8 mouse cellular contexts compared by ENCODE assay signal in the genomic region with DNA sequence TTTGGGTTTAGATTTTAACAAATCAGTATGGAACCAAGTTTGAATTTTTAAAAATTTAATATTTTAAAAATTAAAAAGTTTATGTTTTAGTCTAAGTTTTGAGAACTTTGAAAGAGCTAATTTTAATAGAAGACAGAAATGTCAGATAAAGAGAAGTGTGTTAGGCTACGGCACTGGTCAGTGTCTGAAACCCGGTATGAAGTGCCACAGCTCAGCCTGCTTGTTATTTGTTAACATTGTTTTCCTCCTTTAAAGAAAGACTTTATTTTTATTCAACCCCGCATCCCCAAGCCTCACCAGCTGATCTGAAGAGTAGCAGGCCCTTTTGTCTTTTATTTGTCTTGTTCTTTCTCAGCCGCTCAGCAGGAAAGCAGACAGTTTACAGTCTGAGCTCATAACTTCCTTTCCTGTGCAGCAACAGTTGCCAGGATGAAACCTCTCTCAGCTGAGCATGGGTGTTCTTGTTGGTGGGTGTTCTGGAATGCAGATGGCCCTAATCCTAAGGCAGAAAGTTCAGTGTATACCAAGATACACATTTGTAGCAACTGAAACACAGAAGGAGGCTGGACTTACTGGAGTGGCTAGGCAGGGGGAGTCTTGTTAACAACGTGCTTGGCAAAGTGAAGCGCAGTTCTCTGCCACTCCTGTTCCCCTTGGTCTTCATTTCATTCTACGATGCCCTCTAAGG. TPM values are rescaled to one million over a fixed set of nuclear protein-coding genes. Genes with fewer than 3 reads are reported as not detected.
A peak's percentile ranks its signal among the peaks of the same experiment; 100 is the strongest.
DNase-seq lines count a peak whose midpoint lies in the region; ATAC-seq and TF ChIP-seq lines count a peak whose summit lies in the region.

No protein-coding gene starts in this region.

- no peak overlapping the region for H3K4me2 ChIP-seq in forebrain, postnatal 0 days (ENCODE audit: low read depth)
- no peak overlapping the region for H3K4me2 ChIP-seq in intestine, embryonic 15.5 days (replicated peaks)
- no peak overlapping the region for H3K4me2 ChIP-seq in midbrain, embryonic 16.5 days (ENCODE audit: low read length)

- no peak for TF ChIP-seq CTCF in forebrain, postnatal 0 days (IDR thresholded peaks at IDR 0.05; ENCODE audit: low read depth)

- peaks cover 8% of the 10 kb centered on the region; the same call in 1 of the 2 replicates for H3K4me1 ChIP-seq in forebrain, postnatal 0 days (ENCODE audit: insufficient read depth)
- H3K4me1 ChIP-seq in intestine, embryonic 15.5 days (replicated peaks): peaks cover 17% of the 10 kb centered on the region; the same call in 1 of the 2 replicates
- peaks cover 14% of the 10 kb centered on the region for H3K4me1 ChIP-seq in midbrain, embryonic 16.5 days (ENCODE audit: control insufficient read depth, insufficient read depth, low read length)

- DNase-seq in layer of hippocampus, adult 18-20 months (ENCODE audit: low spot score in 2 of 2): peak; percentile 14 to 57
- no peak for DNase-seq in layer of hippocampus, postnatal 25 days (ENCODE audit: extremely low spot score in 1 of 2, low spot score in 1 of 2)
- DNase-seq in forebrain, postnatal 0 days: no peak
- DNase-seq in cerebellum, postnatal 4 days (ENCODE audit: low spot score in 2 of 2): no peak
- DNase-seq in adrenal gland, postnatal 25 days: no peak
- no peak for DNase-seq in frontal cortex, postnatal 10 days (ENCODE audit: low spot score in 2 of 2)

- H3K9ac ChIP-seq in forebrain, postnatal 0 days: no peak overlapping the region
- H3K9ac ChIP-seq in intestine, embryonic 15.5 days: no peak overlapping the region
- H3K9ac ChIP-seq in midbrain, embryonic 16.5 days (ENCODE audit: low read depth, low read length): no peak overlapping the region

- no peaks in the 10 kb centered on the region for H3K9me3 ChIP-seq in forebrain, postnatal 0 days (ENCODE audit: low read length)
- H3K9me3 ChIP-seq in intestine, embryonic 15.5 days: no peaks in the 10 kb centered on the region
- H3K9me3 ChIP-seq in midbrain, embryonic 16.5 days (replicated peaks; ENCODE audit: control insufficient read depth, low read length, poor library complexity, severe bottlenecking): no peaks in the 10 kb centered on the region

- no peaks in the 10 kb centered on the region for H3K27me3 ChIP-seq in forebrain, postnatal 0 days (ENCODE audit: insufficient read depth, low read length)
- no peaks in the 10 kb centered on the region for H3K27me3 ChIP-seq in intestine, embryonic 15.5 days (replicated peaks)
- no peaks in the 10 kb centered on the region for H3K27me3 ChIP-seq in midbrain, embryonic 16.5 days (ENCODE audit: control insufficient read depth, insufficient read depth, low read depth, low read length)

- WGBS in forebrain, postnatal 0 days: 27% methylated on average over 7 of the region's 7 CpGs
- 40% methylated on average over 7 of the region's 7 CpGs for WGBS in intestine, embryonic 15.5 days
- 21% methylated on average over 7 of the region's 7 CpGs for whole genome bisulfite sequencing in midbrain, embryonic 16.5 days

- H3K27ac ChIP-seq in forebrain, postnatal 0 days (ENCODE audit: low read depth, low read length): no peak overlapping the region
- peak overlapping the region; percentile 62; the same call in 1 of the 2 replicates for H3K27ac ChIP-seq in intestine, embryonic 15.5 days
- no peak overlapping the region for H3K27ac ChIP-seq in midbrain, embryonic 16.5 days (ENCODE audit: low read length)

- peak; percentile 29 for ATAC-seq in forebrain, postnatal 0 days
- peak; percentile 63; the same call in 1 of the 2 replicates for ATAC-seq in intestine, embryonic 15.5 days
- ATAC-seq in midbrain, embryonic 16.5 days: 0 out of 2 replicates have a peak, but pooled peaks have one; percentile 55

- no peaks in the 10 kb centered on the region for H3K36me3 ChIP-seq in forebrain, postnatal 0 days (ENCODE audit: insufficient read depth)
- H3K36me3 ChIP-seq in intestine, embryonic 15.5 days: no peaks in the 10 kb centered on the region
- no peaks in the 10 kb centered on the region for H3K36me3 ChIP-seq in midbrain, embryonic 16.5 days (ENCODE audit: control insufficient read depth, insufficient read depth, low read length)

- H3K4me3 ChIP-seq in forebrain, postnatal 0 days (ENCODE audit: low read depth, low read length): no peak overlapping the region
- H3K4me3 ChIP-seq in intestine, embryonic 15.5 days (replicated peaks): no peak overlapping the region
- no peak overlapping the region for H3K4me3 ChIP-seq in midbrain, embryonic 16.5 days (ENCODE audit: low read depth, low read length)

RNA-seq across cellular contexts. Expression of a gene that starts 32.5 kb away (rescaled TPM):
- total RNA-seq in layer of hippocampus, adult 18-20 months (2021): 10 to 100 TPM; 13.5 to 16.2 TPM
- 10 to 100 TPM; 15.5 to 20.9 TPM for total RNA-seq in layer of hippocampus, postnatal 25 days (2021)
- 15.7 and 17.2 TPM in 2 replicates for total RNA-seq in forebrain, postnatal 0 days (2014; rRNA removed)
- polyA plus RNA-seq in forebrain, postnatal 0 days (2015; fragmentation: Nextera tagmentation; extraction: Ambion mirVana): 14.8 and 18.2 TPM in 2 replicates
- polyA plus RNA-seq in intestine, embryonic 15.5 days (2015; fragmentation: Nextera tagmentation; extraction: Ambion mirVana): 25.1 and 25.7 TPM in 2 replicates
- 16.1 and 16.8 TPM in 2 replicates for polyA plus RNA-seq in midbrain, embryonic 16.5 days (2015; fragmentation: Nextera tagmentation; extraction: Ambion mirVana)
- 19.3 and 19.9 TPM in 2 replicates for total RNA-seq in adrenal gland, postnatal 25 days (2021)

Comparison
In these comparisons a context has a peak if more than half of its experiments do, and no peak if none do; other contexts are left out.
1. DNase-seq: peak in layer of hippocampus, adult 18-20 months (2 of 2); none in layer of hippocampus, postnatal 25 days (0 of 2), forebrain, postnatal 0 days (single experiment), cerebellum, postnatal 4 days (0 of 2), adrenal gland, postnatal 25 days (single experiment) and frontal cortex, postnatal 10 days (0 of 2).
2. Peak in every context shown above with its lines, with median percentiles within 50 percentile points of each other: ATAC-seq.